Mouse (Mus musculus): ENCODE measurements around the gene Bicral. TPM values are rescaled to one million over a fixed set of nuclear protein-coding genes. Genes with fewer than 3 reads are reported as not detected.

Bicral gene
- polyA plus RNA-seq (2015; fragmentation: Nextera tagmentation; extraction: Ambion mirVana): 4.8 and 5.6 TPM in 2 replicates

DNA sequence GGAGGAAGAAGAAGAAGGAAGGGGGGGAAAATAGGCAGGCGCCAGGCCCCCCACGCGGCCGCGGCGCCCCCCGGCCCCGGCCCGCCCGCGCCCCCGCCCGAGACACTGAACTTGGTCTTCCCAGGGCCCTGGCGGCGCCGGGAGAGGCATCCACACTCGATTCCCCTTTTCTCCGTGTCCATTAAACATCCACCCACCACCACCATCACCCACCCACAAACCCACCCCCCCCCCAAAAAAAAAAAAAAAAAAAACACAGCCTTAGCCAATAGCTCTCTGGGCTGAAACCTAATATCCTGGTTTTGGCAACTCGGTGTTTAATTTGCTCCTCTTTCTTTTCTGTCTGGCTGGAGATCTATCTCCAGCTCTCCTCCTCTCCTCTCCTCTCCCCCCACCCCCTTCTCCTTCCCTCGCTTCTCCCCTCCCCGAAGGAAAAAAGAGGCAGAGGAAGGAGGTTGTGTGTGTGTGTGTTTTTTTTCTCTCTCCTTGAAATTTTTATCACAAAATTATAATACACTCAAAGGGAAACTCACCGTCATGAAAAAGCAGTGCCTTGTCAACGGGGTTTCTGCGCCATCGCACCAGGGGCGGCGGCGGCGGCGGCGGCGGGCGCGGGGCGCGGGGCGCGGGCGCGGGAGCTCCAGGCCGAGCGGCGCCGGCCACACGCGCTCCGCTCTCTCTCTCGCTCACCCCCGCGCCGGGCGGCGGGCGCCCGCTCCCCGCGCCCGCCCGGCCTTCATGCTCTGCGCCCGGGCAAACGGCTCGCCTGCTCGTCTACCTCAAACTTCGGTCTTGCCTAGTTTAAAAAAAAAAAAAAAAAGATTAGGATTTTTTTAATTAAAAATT is at the start of gene Bicral:
Gene Bicral (minus strand): TSS at position 580 of the 846 bp plus-strand sequence.

DNA sequence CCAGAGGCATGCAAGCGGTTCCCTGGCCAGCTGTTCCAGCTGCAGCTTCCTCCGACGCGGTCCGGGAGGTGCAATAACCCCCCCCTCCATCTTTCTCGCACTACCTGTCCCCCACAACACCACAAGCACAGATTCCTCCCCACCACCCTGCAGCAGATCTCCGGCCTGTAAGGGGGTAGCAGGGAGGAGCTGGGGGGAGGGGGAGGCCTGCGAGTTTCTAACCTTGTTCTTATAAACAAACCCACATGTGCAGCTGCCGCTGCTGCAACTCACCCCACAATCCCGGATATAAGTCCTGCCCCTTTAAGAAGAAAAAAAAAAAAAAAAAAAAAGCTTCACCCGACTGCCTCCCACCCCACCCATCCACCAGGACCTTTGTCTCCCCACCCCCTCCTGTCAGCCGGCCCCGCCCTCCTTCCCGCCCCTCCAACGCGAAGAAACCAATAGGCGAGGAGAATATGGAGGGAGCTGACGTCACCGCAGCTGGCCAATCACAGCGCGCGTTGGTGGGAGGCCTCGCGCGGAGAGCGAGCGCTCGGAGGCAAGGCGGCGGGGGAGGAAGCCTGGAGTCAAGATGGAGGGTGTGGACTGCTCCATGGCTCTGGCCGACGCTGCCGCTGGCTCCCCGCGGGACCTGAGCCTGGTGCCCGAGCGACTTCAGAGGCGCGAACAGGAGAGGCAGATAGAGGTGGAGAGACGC is 32.0 kb upstream of the Bicral start, which contains the start of gene Tbcc:
Gene Tbcc (plus strand): TSS at position 569 of the 700 bp plus-strand sequence.

DNA sequence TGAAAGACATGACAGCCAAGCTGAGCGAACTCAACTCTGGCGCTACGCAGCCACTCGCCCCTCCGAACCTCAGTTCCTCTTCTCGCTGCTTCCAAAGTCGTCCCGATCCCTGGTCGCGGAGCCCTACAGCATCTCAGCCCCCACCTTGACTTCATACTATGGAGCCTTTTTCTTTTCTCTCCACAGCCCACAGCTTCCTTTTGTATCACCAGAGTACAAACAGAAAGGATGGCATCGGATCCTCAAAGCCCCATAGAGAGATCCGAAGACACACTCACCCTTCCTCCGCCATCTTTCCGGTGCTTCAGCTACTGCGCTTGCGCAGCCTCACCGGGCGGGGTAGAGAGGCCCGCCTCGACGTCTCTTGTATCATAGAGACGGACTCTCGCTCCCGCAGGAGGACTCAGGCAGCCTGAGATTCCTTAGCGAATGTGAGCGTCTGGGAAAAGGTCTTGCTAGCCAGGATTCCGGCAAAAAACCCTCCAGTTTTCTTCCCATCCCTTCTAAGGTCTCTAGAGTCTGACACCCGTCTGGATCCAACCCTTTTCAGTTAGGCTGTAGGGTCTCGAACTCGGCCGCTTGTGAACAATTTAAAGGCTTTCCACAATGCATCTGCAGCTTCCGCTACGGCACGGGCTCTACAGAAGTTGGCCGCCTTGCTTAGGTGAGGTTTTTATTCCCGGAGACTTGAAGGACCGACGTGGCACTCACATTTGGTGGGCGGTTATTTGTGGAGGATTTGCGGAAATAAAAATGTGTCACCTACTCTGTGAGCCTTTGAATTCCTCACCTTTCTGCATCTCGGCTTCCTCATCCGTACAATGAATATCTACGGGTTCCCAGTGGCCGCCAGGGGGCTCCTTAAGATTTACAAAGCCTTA is 75.7 kb downstream of the Bicral start, which contains the start of gene Rpl7l1:
Gene Rpl7l1 (minus strand): TSS at position 332 of the 881 bp plus-strand sequence.

DNA sequence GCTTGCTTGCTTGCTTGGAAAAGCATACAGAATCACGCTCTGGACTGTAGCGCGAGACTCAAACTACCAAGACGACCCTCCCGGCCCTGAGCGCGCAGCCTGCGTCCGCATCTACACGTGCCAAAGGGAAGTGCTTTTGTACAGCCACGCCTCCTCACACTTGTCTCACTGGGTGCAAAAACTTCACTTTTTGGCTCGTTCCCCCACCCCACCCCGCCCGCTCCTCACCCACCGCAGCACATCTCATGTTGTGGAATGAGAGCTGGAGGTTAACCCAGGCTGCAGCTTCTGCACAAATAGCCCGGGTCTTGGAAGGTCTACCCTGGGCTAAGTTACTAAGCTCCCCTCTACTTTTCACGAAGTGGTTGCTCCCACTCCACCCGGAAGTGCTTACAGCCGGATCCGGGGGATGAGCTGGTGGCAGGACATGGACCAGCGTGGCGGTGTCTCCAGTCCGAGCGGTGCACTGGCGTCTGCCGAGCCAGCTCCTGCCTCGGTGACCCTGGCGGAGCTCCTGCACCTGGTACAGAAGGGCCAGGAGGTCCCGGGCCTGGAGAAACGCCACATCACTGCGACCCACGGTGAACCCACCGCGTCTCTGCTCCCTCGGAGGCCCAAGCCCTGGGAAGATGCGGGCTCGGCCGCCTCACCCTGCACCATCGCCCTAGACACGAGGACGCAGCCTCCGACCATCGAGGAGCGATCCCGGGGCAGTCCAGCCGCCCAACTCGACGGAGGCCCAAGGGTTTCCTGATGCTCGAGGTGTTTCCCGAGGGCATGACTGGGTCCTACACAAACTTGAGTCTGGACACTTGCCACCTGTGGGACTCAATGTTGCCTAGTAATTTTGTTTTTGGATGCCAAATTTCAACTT is 85.6 kb downstream of the Bicral start, which contains the start of gene 2310039H08Rik:
Gene 2310039H08Rik (plus strand): TSS at position 232 of the 874 bp plus-strand sequence.

DNA sequence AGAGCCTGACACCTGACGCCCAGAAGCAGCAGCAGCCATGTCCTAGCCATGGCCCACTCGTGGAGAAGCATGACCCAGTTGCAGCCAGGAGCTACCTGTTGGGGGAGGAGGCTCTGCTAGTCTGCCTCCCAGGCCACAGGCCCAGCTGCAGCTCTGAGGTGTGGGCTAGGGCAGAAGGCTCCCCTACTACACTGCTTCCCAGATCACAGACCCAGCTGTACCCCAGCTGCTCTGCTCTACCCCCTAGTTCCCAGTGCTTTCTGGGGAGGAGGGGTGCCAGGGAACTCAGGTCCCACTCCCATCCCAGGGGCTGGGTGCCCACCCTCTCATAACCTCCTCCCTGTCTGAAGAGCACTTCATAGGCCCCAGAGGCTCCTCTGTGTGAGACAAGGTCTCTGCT is 94.7 kb downstream of the Bicral start, which contains the start of gene Ptcra:
Gene Ptcra (minus strand): TSS at position 169 of the 400 bp plus-strand sequence.

DNA sequence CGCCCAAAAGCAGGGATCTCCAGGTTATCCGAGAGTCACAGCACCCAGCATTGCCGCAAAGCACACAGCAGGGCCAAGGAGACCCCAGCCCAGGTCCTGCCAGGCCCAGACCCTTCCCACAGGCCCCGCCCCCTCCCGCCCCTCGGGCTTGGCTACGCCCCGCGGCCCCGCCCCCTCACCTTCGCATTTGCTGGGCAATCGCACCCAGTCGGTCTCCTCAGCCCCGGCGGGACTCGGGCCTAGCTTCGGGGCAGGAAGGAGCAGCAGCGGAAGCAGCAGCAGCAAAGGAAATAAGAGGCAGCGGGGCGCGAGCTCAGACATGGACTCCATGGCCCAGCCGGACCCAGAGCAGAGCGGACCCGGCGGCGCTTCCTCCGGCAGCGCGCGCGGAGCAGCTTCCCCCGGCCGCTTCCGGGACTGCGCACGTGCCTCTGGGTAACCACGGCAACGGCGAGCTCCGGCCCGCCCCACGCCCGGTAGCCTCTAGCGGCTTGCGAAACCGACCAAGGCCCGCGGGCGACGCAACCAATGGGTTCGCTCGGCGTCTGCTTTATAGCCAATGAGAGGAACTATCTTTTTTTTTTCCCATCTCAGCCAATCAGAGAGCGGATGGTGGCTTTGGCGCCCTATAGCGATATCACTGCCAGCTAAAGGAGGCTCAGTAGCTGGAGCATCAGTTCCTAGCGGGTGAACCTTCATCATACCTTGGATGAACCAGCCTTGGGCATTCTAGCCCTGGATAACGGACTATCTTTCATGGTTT is 106.3 kb downstream of the Bicral start, which contains the start of gene Cnpy3:
Gene Cnpy3 (minus strand): TSS at position 421 of the 763 bp plus-strand sequence.

Other genes starting within 250 kb of the Bicral start
- 21.4 and 22.3 TPM in 2 replicates for gene Ptk7, start 229.0 kb downstream of the Bicral start, polyA plus RNA-seq (2015; fragmentation: Nextera tagmentation; extraction: Ambion mirVana)
- 19.2 and 21.3 TPM in 2 replicates for gene Klc4, start 212.5 kb downstream of the Bicral start, polyA plus RNA-seq (2015; fragmentation: Nextera tagmentation; extraction: Ambion mirVana)
- 84.8 and 87.9 TPM in 2 replicates for gene Mrpl2, start 212.3 kb downstream of the Bicral start, polyA plus RNA-seq (2015; fragmentation: Nextera tagmentation; extraction: Ambion mirVana)
- 22.7 and 23.5 TPM in 2 replicates for gene Cul7, start 208.1 kb downstream of the Bicral start, polyA plus RNA-seq (2015; fragmentation: Nextera tagmentation; extraction: Ambion mirVana)
- 50.1 and 51.5 TPM in 2 replicates for gene Rrp36, start 184.1 kb downstream of the Bicral start, polyA plus RNA-seq (2015; fragmentation: Nextera tagmentation; extraction: Ambion mirVana)
- gene Mea1, start 179.7 kb downstream of the Bicral start, polyA plus RNA-seq (2015; fragmentation: Nextera tagmentation; extraction: Ambion mirVana): 315 and 349 TPM in 2 replicates
- 164 and 171 TPM in 2 replicates for gene Klhdc3, start 177.6 kb downstream of the Bicral start, polyA plus RNA-seq (2015; fragmentation: Nextera tagmentation; extraction: Ambion mirVana)
- 70.7 and 87.6 TPM in 2 replicates for gene Ppp2r5d, start 153.4 kb downstream of the Bicral start, polyA plus RNA-seq (2015; fragmentation: Nextera tagmentation; extraction: Ambion mirVana)
- 20.7 and 21.2 TPM in 2 replicates for gene Pex6, start 147.0 kb downstream of the Bicral start, polyA plus RNA-seq (2015; fragmentation: Nextera tagmentation; extraction: Ambion mirVana)
- 3.0 and 3.5 TPM in 2 replicates for gene Gnmt, start 129.3 kb downstream of the Bicral start, polyA plus RNA-seq (2015; fragmentation: Nextera tagmentation; extraction: Ambion mirVana)
- 71.4 and 79.9 TPM in 2 replicates for gene Cnpy3, start 106.3 kb downstream of the Bicral start, polyA plus RNA-seq (2015; fragmentation: Nextera tagmentation; extraction: Ambion mirVana)
- 0.23 and 0.24 TPM in 2 replicates for gene Ptcra, start 94.8 kb downstream of the Bicral start, polyA plus RNA-seq (2015; fragmentation: Nextera tagmentation; extraction: Ambion mirVana)
- gene 2310039H08Rik, start 85.8 kb downstream of the Bicral start, polyA plus RNA-seq (2015; fragmentation: Nextera tagmentation; extraction: Ambion mirVana): 66.4 and 71.7 TPM in 2 replicates
- 55.2 and 63.9 TPM in 2 replicates for gene Rpl7l1, start 75.8 kb downstream of the Bicral start, polyA plus RNA-seq (2015; fragmentation: Nextera tagmentation; extraction: Ambion mirVana)
- 65.9 and 68.5 TPM in 2 replicates for gene Tbcc, start 32.2 kb upstream of the Bicral start, polyA plus RNA-seq (2015; fragmentation: Nextera tagmentation; extraction: Ambion mirVana)
- not detected in 2 replicates for gene Prph2, start 52.0 kb upstream of the Bicral start, polyA plus RNA-seq (2015; fragmentation: Nextera tagmentation; extraction: Ambion mirVana)
- gene Ubr2, start 152.1 kb upstream of the Bicral start, polyA plus RNA-seq (2015; fragmentation: Nextera tagmentation; extraction: Ambion mirVana): 9.8 and 12.0 TPM in 2 replicates